7 mouse cellular contexts compared by ENCODE assay signal in the genomic region with DNA sequence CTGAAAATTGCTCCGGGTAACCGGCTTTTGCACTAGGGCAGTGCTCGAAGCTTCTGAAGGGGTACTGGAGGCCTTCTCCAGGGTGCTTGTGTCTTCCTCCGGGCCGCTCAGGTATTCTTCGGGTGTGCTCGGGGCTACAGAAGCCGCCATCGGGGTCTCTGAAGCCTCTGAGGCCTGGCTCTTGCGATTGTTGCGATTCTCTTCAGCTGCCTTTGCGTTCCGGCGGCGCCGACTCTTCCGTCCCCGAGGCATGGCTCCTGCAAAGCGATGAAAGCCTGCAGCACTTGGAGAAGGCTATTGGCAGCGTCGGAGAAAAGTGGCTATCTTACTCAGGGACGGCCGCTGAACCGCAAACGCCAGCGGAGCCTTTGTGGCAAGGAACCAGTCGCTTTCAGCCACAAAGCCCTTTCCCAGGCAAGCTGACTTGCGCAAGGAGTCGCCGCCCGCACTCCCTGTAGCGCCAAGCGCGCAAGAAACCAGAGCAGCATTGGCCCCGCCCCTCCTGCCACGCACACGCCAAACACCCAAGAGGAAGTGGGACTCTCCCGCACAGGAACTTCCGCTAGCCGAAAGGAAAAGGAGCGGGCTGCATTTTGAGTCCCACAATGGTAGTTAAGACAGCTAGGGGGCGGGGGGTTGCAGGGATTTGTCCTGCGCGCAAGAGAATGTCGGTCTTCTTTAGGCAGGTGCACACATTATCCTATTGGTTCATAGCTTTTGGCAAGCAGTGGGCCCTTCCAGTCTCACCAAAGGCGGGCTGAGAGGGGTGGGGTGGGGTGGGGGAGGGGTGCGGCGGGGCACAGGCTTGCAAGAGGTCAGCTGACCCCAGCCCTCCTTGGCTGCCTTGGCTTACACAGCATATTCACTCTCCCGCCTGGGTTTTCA. TPM values are rescaled to one million over a fixed set of nuclear protein-coding genes. Genes with fewer than 3 reads are reported as not detected.
DNase-seq lines count a peak whose midpoint lies in the region; ATAC-seq and TF ChIP-seq lines count a peak whose summit lies in the region.

A gene (minus strand): TSS at position 489 of the 885 bp plus-strand sequence.

- no peaks in the 10 kb centered on the region; the same call in 1 of the 2 replicates for H3K27me3 ChIP-seq in embryonic facial prominence, embryonic 14.5 days (replicated peaks; ENCODE audit: control insufficient read depth, insufficient read depth, low read length)
- no peaks in the 10 kb centered on the region for H3K27me3 ChIP-seq in limb, embryonic 11.5 days (ENCODE audit: control insufficient read depth, insufficient read depth, low read length)
- H3K27me3 ChIP-seq in midbrain, embryonic 12.5 days, result peaks cover 15% of the 10 kb centered on the region

- no peaks in the 10 kb centered on the region for H3K36me3 ChIP-seq in embryonic facial prominence, embryonic 14.5 days (ENCODE audit: control insufficient read depth, insufficient read depth, low read length)
- no peaks in the 10 kb centered on the region for H3K36me3 ChIP-seq in limb, embryonic 11.5 days (ENCODE audit: control insufficient read depth, insufficient read depth, low read length)
- H3K36me3 ChIP-seq in midbrain, embryonic 12.5 days, result no peaks in the 10 kb centered on the region

- H3K9me3 ChIP-seq in embryonic facial prominence, embryonic 14.5 days (ENCODE audit: control insufficient read depth, low read length), result no peaks in the 10 kb centered on the region
- H3K9me3 ChIP-seq in limb, embryonic 11.5 days (ENCODE audit: control insufficient read depth, low read length), result no peaks in the 10 kb centered on the region
- H3K9me3 ChIP-seq in midbrain, embryonic 12.5 days, result no peaks in the 10 kb centered on the region

- H3K9ac ChIP-seq in embryonic facial prominence, embryonic 14.5 days (ENCODE audit: low read depth, low read length), result peak within 1 kb of the TSS; percentile 73
- H3K9ac ChIP-seq in limb, embryonic 11.5 days (ENCODE audit: low read length), result peak within 1 kb of the TSS; percentile 74
- peak within 1 kb of the TSS; percentile 68 for H3K9ac ChIP-seq in midbrain, embryonic 12.5 days (replicated peaks)

- peak; percentile 94 for ATAC-seq in embryonic facial prominence, embryonic 14.5 days (ENCODE audit: low read depth)
- peak; percentile 90 for ATAC-seq in limb, embryonic 11.5 days (ENCODE audit: insufficient number of reproducible peaks, low FRiP score, low TSS enrichment, low read depth)
- ATAC-seq in midbrain, embryonic 12.5 days (ENCODE audit: low FRiP score, low read depth), result peak; percentile 88

- DNase-seq in embryonic facial prominence, embryonic 14.5 days (ENCODE audit: low spot score), result peak; percentile 93
- peak; percentile 69 to 72 for DNase-seq in heart, adult 9 months (ENCODE audit: low spot score in 2 of 2)
- peak; percentile 73 to 74 for DNase-seq in kidney, adult 8-10 months
- DNase-seq in limb, embryonic 11.5 days (ENCODE audit: low spot score), result peak; percentile 83
- peak; percentile 6 to 21 for DNase-seq in spleen, postnatal 36 days (ENCODE audit: low spot score in 2 of 2)

- no peak for TF ChIP-seq POLR2A in bone marrow macrophage, adult 2 months (IDR thresholded peaks at IDR 0.05; ENCODE audit: borderline replicate concordance, low read depth, low read length)

- H3K4me2 ChIP-seq in embryonic facial prominence, embryonic 14.5 days (ENCODE audit: low read depth, low read length), result peak within 1 kb of the TSS; percentile 59
- peak within 1 kb of the TSS; percentile 53 for H3K4me2 ChIP-seq in limb, embryonic 11.5 days (ENCODE audit: low read depth, severe bottlenecking)
- H3K4me2 ChIP-seq in midbrain, embryonic 12.5 days (replicated peaks), result peak within 1 kb of the TSS; percentile 61

- TF ChIP-seq CTCF in bone marrow macrophage, adult 2 months (IDR thresholded peaks at IDR 0.05; ENCODE audit: low read depth, low read length), result no peak

- no peaks in the 10 kb centered on the region for H3K4me1 ChIP-seq in bone marrow macrophage, adult 2 months (ENCODE audit: control insufficient read depth, insufficient read depth, low read length)
- H3K4me1 ChIP-seq in embryonic facial prominence, embryonic 14.5 days (ENCODE audit: control insufficient read depth, insufficient read depth, low read length), result no peaks in the 10 kb centered on the region
- H3K4me1 ChIP-seq in limb, embryonic 11.5 days (ENCODE audit: control insufficient read depth, insufficient read depth, low read length), result no peaks in the 10 kb centered on the region
- H3K4me1 ChIP-seq in midbrain, embryonic 12.5 days, result peaks cover 3% of the 10 kb centered on the region; the same call in 1 of the 2 replicates

- 18% methylated on average over 34 of the region's 49 CpGs for WGBS in embryonic facial prominence, embryonic 14.5 days
- 22% methylated on average over 46 of the region's 49 CpGs for WGBS in limb, embryonic 11.5 days
- 24% methylated on average over 49 of the region's 49 CpGs for WGBS in midbrain, embryonic 12.5 days

- H3K4me3 ChIP-seq in bone marrow macrophage, adult 2 months (ENCODE audit: insufficient read depth, low read length), result peak within 1 kb of the TSS; percentile 63
- peak within 1 kb of the TSS; percentile 54 for H3K4me3 ChIP-seq in embryonic facial prominence, embryonic 14.5 days (ENCODE audit: low read depth, low read length)
- H3K4me3 ChIP-seq in limb, embryonic 11.5 days (ENCODE audit: low read depth, low read length), result peak within 1 kb of the TSS; percentile 49
- H3K4me3 ChIP-seq in midbrain, embryonic 12.5 days, result peak within 1 kb of the TSS; percentile 56

- H3K27ac ChIP-seq in bone marrow macrophage, adult 2 months (ENCODE audit: insufficient read depth, low read depth, low read length), result no peak within 1 kb of the TSS
- peak within 1 kb of the TSS; percentile 87 for H3K27ac ChIP-seq in embryonic facial prominence, embryonic 14.5 days (replicated peaks; ENCODE audit: low read depth, low read length)
- peak within 1 kb of the TSS; percentile 83 for H3K27ac ChIP-seq in limb, embryonic 11.5 days (replicated peaks; ENCODE audit: low read depth, low read length)
- H3K27ac ChIP-seq in midbrain, embryonic 12.5 days (replicated peaks), result peak within 1 kb of the TSS; percentile 96

RNA-seq across cellular contexts. Expression of the gene that starts here (rescaled TPM):
- 0.76 and 0.78 TPM in 2 replicates for polyA plus RNA-seq in bone marrow macrophage, adult 2 months (2012; ENCODE audit: insufficient read depth, insufficient read length, missing spikeins)
- polyA plus RNA-seq in embryonic facial prominence, embryonic 14.5 days (2014; fragmentation: Nextera tagmentation; extraction: Ambion mirVana), result 53.6 and 56.1 TPM in 2 replicates
- polyA plus RNA-seq in limb, embryonic 11.5 days (2014; fragmentation: Nextera tagmentation; extraction: Ambion mirVana), result 61.5 and 62.0 TPM in 2 replicates
- polyA plus RNA-seq in midbrain, embryonic 12.5 days (2016; fragmentation: Nextera tagmentation; extraction: Ambion mirVana), result 96.0 and 98.9 TPM in 2 replicates

Comparison
In these comparisons a context has a peak if more than half of its experiments do, and no peak if none do; other contexts are left out.
1. RNA of the gene that starts here (polyA plus RNA-seq): 96.0 to 98.9 TPM in midbrain, embryonic 12.5 days, 61.5 to 62.0 TPM in limb, embryonic 11.5 days and 53.6 to 56.1 TPM in embryonic facial prominence, embryonic 14.5 days; 0.76 to 0.78 TPM in bone marrow macrophage, adult 2 months; every median in the first group is over 10 times any median in the second.
2. DNase-seq: peak in every context shown above with its lines; median percentile 93 in embryonic facial prominence, embryonic 14.5 days; 83 in limb, embryonic 11.5 days; 74 in kidney, adult 8-10 months; 70 in heart, adult 9 months; 14 in spleen, postnatal 36 days.
3. Peak in every context shown above with its lines, with median percentiles within 50 percentile points of each other: H3K4me3 ChIP-seq, ATAC-seq, H3K4me2 ChIP-seq and H3K9ac ChIP-seq.